In the genomic region with DNA sequence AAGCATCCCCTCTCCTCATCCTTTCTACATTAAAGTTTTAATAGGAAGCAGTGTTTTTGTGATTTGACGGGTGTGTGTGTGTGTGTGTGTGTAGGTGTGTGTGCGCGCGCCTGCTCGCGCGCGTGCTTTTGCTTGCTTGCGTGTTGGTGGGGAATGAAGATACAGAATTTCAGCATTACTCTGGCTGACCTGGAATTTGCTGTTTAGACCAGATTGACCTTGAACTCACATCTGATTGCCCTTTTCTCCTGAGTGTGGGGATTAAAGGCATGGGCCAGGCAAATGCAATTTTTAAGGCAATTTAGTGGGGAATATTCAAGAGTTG, we compare ENCODE assay signal across 7 mouse cellular contexts. TPM values are rescaled to one million over a fixed set of nuclear protein-coding genes. Genes with fewer than 3 reads are reported as not detected.
A peak's percentile ranks its signal among the peaks of the same experiment; 100 is the strongest.
DNase-seq lines count a peak whose midpoint lies in the region; ATAC-seq and TF ChIP-seq lines count a peak whose summit lies in the region.

No protein-coding gene starts in this region.

- WGBS in lung, embryonic 15.5 days = under 1% methylated on average over 9 of the region's 9 CpGs
- 5% methylated on average over 9 of the region's 9 CpGs for WGBS in limb, embryonic 10.5 days
- WGBS in olfactory bulb, adult 2 months = 0% methylated on average over 9 of the region's 9 CpGs

- TF ChIP-seq POLR2A in olfactory bulb, adult 2 months (IDR thresholded peaks at IDR 0.05; ENCODE audit: insufficient read depth, low read depth, low read length) = 0 out of 2 replicates have a peak, but pooled peaks have one; percentile 0

- H3K4me1 ChIP-seq in lung, embryonic 15.5 days = peaks cover 14% of the 10 kb centered on the region; the same call in 1 of the 2 replicates
- peaks cover 22% of the 10 kb centered on the region for H3K4me1 ChIP-seq in limb, embryonic 10.5 days
- no peaks in the 10 kb centered on the region for H3K4me1 ChIP-seq in olfactory bulb, adult 2 months (ENCODE audit: control insufficient read depth, insufficient read depth, low read length)

- ATAC-seq in lung, embryonic 15.5 days (ENCODE audit: borderline replicate concordance, extremely low read depth, low FRiP score, low TSS enrichment) = no peak
- peak; percentile 3; the same call in 1 of the 2 replicates for ATAC-seq in erythroblast, adult 5-6 weeks (replicated peaks; ENCODE audit: low FRiP score, poor library complexity, severe bottlenecking)

- H3K27ac ChIP-seq in lung, embryonic 15.5 days = peak overlapping the region; percentile 95
- peak overlapping the region; percentile 95 for H3K27ac ChIP-seq in limb, embryonic 10.5 days
- H3K27ac ChIP-seq in olfactory bulb, adult 2 months (ENCODE audit: insufficient read depth, low read depth, low read length) = peak overlapping the region; percentile 96

- DNase-seq in lung, adult 18-20 months = no peak
- DNase-seq in limb, embryonic 10.5 days (ENCODE audit: low spot score) = no peak
- DNase-seq in right cerebral cortex, postnatal 10 days (ENCODE audit: low spot score in 2 of 2) = no peak
- no peak for DNase-seq in right cerebral cortex, adult 18-20 months

- peak overlapping the region; percentile 69 for H3K4me2 ChIP-seq in lung, embryonic 15.5 days

- H3K9ac ChIP-seq in lung, embryonic 15.5 days = peak overlapping the region; percentile 95

- H3K27me3 ChIP-seq in lung, embryonic 15.5 days = no peaks in the 10 kb centered on the region
- no peaks in the 10 kb centered on the region for H3K27me3 ChIP-seq in limb, embryonic 10.5 days (ENCODE audit: low read depth, poor library complexity, severe bottlenecking)

- H3K9me3 ChIP-seq in lung, embryonic 15.5 days = no peaks in the 10 kb centered on the region
- no peaks in the 10 kb centered on the region for H3K9me3 ChIP-seq in limb, embryonic 10.5 days (replicated peaks)

- peaks cover 7% of the 10 kb centered on the region; the same call in 1 of the 2 replicates for H3K36me3 ChIP-seq in lung, embryonic 15.5 days
- H3K36me3 ChIP-seq in limb, embryonic 10.5 days = peaks cover 14% of the 10 kb centered on the region

- H3K4me3 ChIP-seq in lung, embryonic 15.5 days = peak overlapping the region; percentile 98
- peak overlapping the region; percentile 82 for H3K4me3 ChIP-seq in limb, embryonic 10.5 days
- peak overlapping the region; percentile 77 for H3K4me3 ChIP-seq in olfactory bulb, adult 2 months (ENCODE audit: insufficient read depth, low read depth, low read length)

- no peak for TF ChIP-seq CTCF in olfactory bulb, adult 2 months (IDR thresholded peaks at IDR 0.05; ENCODE audit: insufficient read depth, low read depth, low read length)

RNA-seq across cellular contexts. Expression of a gene that starts 2.0 kb away (rescaled TPM):
- polyA plus RNA-seq in lung, embryonic 15.5 days (2015; fragmentation: Nextera tagmentation; extraction: Ambion mirVana) = 104 and 114 TPM in 2 replicates
- 2.7 and 12.7 TPM in 2 replicates for total RNA-seq in erythroblast, adult 5-6 weeks (2015; ENCODE audit: low replicate concordance)
- total RNA-seq in erythroblast, adult 5-6 weeks (2017; ENCODE audit: low replicate concordance) = 4.2 and 10.4 TPM in 2 replicates
- 92.7 and 96.2 TPM in 2 replicates for polyA plus RNA-seq in limb, embryonic 10.5 days (2016; fragmentation: Nextera tagmentation; extraction: Ambion mirVana)
- not detected in 2 replicates for polyA plus RNA-seq in olfactory bulb, adult 2 months (2012; ENCODE audit: insufficient read depth, insufficient read length, low replicate concordance, missing spikeins)

RNA-seq across cellular contexts. Expression of a gene that starts 15.8 kb away (rescaled TPM):
- polyA plus RNA-seq in lung, embryonic 15.5 days (2015; fragmentation: Nextera tagmentation; extraction: Ambion mirVana) = 29.0 and 35.8 TPM in 2 replicates
- 117 and 127 TPM in 2 replicates for total RNA-seq in erythroblast, adult 5-6 weeks (2015; ENCODE audit: low replicate concordance)
- 166 and 210 TPM in 2 replicates for total RNA-seq in erythroblast, adult 5-6 weeks (2017; ENCODE audit: low replicate concordance)
- polyA plus RNA-seq in limb, embryonic 10.5 days (2016; fragmentation: Nextera tagmentation; extraction: Ambion mirVana) = 28.6 and 39.7 TPM in 2 replicates
- polyA plus RNA-seq in olfactory bulb, adult 2 months (2012; ENCODE audit: insufficient read depth, insufficient read length, low replicate concordance, missing spikeins) = 128 TPM in 1 of 2 replicates, not detected in the other

Comparison
In these comparisons a context has a peak if more than half of its experiments do, and no peak if none do; other contexts are left out.
1. RNA of a gene that starts 2.0 kb away (polyA plus RNA-seq): 104 to 114 TPM in lung, embryonic 15.5 days and 92.7 to 96.2 TPM in limb, embryonic 10.5 days; not detected in olfactory bulb, adult 2 months; every median in the first group is over 10 times any median in the second.
2. Peak in every context shown above with its lines, with median percentiles within 50 percentile points of each other: H3K27ac ChIP-seq and H3K4me3 ChIP-seq.